Mouse (Mus musculus): ENCODE results near the gene Tgm5. TPM values are rescaled to one million over a fixed set of nuclear protein-coding genes. Genes with fewer than 3 reads are reported as not detected.
A peak's percentile ranks its signal among the peaks of the same experiment; 100 is the strongest.
"Not testable (repeated sequence)": the region's sequence is repeated elsewhere in the genome, so short reads cannot be mapped to it uniquely, and the experiment has no call there.

Tgm5 gene
- polyA plus RNA-seq (2015; fragmentation: Nextera tagmentation; extraction: Ambion mirVana) = 0.07 TPM in 1 of 2 replicates, not detected in the other

DNA sequence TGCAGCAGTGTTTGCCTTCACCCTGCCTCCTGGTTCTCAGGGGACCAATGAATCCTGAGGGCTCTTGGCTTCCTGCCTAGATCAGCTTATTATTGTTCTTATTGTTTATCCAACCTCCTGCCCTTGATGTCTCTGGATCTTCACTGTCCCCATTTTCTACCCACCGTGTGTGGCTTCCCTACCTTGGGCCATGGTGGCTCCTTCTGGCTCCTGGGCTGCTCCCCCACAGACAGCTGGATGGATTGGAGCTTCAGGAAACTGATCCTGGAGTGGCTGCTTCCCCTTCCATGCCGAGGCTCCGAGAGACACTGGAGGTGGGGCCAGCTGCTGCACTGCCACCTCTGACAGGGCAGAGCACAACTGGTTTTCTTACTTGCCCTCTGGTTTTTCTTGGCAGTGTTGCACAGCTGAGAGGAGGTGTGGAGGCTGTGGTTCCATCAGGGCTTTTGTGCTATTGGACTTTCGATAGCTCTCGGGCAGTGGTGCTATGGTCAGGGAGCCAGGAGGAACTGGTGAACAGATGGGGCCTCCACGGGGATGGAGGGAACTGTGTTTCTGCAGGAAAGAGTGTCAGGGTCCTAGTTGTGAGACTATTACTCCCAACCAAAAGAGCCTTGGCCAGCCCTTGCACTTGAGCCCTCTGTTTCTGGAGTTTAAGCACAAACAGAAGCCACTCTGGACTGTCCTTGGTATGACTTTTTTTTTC is at the start of gene Tgm5:
Gene Tgm5, minus strand, starts transcription at position 362 of the 706 bp plus-strand sequence.
- Histone ChIP-seq H3K27me3 (no peaks in the 10 kb centered on the region), H3K36me3 (no peaks in the 10 kb centered on the region), H3K9ac (no peak within 1 kb of the TSS), H3K27ac (no peak within 1 kb of the TSS), H3K4me2 (no peak within 1 kb of the TSS), H3K9me3 (no peaks in the 10 kb centered on the region), H3K4me1 (peaks cover 5% of the 10 kb centered on the region; the same call in 1 of the 2 replicates), H3K4me3 (no peak within 1 kb of the TSS)
- no peak for ATAC-seq (ENCODE audit: borderline replicate concordance, extremely low read depth, low FRiP score, low TSS enrichment)
- 25% methylated on average over 6 of the region's 6 CpGs for WGBS

GRCm38 (mm10) chr2:121132822-121133221 is 47.2 kb upstream of the Tgm5 start:
- Histone ChIP-seq H3K9ac (no peak overlapping the region), H3K27ac (no peak overlapping the region), H3K36me3 (0 out of 2 replicates have a peak, but pooled peaks cover 4% of the 10 kb centered on the region), H3K4me3 (no peak overlapping the region), H3K4me1 (no peaks in the 10 kb centered on the region), H3K9me3 (no peaks in the 10 kb centered on the region), H3K27me3 (no peaks in the 10 kb centered on the region), H3K4me2 (no peak overlapping the region)
- WGBS = 73% methylated on average over 1 of the region's 1 CpGs
- no peak for ATAC-seq (ENCODE audit: borderline replicate concordance, extremely low read depth, low FRiP score, low TSS enrichment)

GRCm38 (mm10) chr2:121128865-121129620 is 43.4 kb upstream of the Tgm5 start:
- no peaks in the 10 kb centered on the region for H3K27me3 ChIP-seq
- peak overlapping the region; percentile 58; the same call in 1 of the 2 replicates for H3K27ac ChIP-seq
- no peak overlapping the region for H3K4me2 ChIP-seq
- no peaks in the 10 kb centered on the region for H3K4me1 ChIP-seq
- H3K36me3 ChIP-seq = no peaks in the 10 kb centered on the region
- ATAC-seq (ENCODE audit: borderline replicate concordance, extremely low read depth, low FRiP score, low TSS enrichment) = no peak
- 49% methylated on average over 9 of the region's 9 CpGs for WGBS
- no peaks in the 10 kb centered on the region for H3K9me3 ChIP-seq
- H3K4me3 ChIP-seq = no peak overlapping the region
- no peak overlapping the region for H3K9ac ChIP-seq

- H3K27me3 ChIP-seq = no peaks in the 10 kb centered on the region
- WGBS = 72% methylated on average over 1 of the region's 1 CpGs
- no peaks in the 10 kb centered on the region for H3K9me3 ChIP-seq
- H3K27ac ChIP-seq = no peak overlapping the region
- H3K9ac ChIP-seq = no peak overlapping the region
- H3K4me1 ChIP-seq = no peaks in the 10 kb centered on the region
- no peak overlapping the region for H3K4me2 ChIP-seq
- no peak for ATAC-seq (ENCODE audit: borderline replicate concordance, extremely low read depth, low FRiP score, low TSS enrichment)
- no peak overlapping the region for H3K4me3 ChIP-seq
- no peaks in the 10 kb centered on the region for H3K36me3 ChIP-seq
Measured at GRCm38 (mm10) chr2:121127536-121127935, 41.9 kb upstream of the Tgm5 start.

DNA sequence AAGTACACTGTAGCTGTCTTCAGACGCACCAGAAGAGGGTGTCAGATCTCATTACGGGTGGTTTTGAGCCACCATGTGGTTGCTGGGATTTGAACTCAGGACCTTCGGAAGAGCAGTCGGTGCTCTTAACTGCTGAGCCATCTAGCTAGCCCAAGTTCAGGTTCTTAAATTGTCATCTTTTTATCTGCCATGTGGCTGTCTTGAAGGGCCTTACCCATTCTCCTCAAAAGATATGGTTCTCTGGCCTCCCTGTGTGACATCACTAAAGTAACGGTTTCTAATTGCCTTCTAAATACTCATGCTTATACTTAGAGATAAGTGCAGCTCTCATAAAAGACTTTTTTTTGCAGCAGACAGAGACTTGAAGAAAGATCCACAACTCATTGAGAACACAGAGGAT is 40.7 kb upstream of the Tgm5 start:
- H3K4me3 ChIP-seq; ATAC-seq (ENCODE audit: borderline replicate concordance, extremely low read depth, low FRiP score, low TSS enrichment); H3K27me3 ChIP-seq; H3K27ac ChIP-seq; H3K4me2 ChIP-seq; H3K9me3 ChIP-seq; H3K9ac ChIP-seq; H3K36me3 ChIP-seq; H3K4me1 ChIP-seq: not testable (repeated sequence)
- WGBS = 88% methylated on average over 5 of the region's 5 CpGs

DNA sequence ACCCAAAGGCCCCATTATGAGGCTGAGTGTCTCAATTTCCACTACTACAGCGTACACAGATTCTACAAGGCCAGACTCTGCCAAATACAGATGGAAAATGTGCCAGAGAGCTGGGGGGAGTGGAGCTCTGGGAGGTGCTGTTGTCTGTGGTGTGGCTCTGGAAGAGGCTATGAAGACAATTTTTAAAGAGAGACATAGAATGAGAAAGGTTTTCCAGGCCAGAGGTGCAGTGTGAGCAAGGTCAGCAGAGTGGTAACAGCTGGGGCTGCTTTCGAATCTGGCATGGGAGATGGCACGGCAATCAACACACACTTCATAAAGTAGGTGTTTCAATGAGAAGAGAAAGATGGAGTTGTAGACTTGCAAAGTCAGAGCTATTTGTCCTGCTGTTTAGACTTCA is 33.6 kb upstream of the Tgm5 start:
- 42% methylated on average over 3 of the region's 3 CpGs for WGBS
- no peak overlapping the region for H3K4me3 ChIP-seq
- H3K27ac ChIP-seq = no peak overlapping the region
- ATAC-seq (ENCODE audit: borderline replicate concordance, extremely low read depth, low FRiP score, low TSS enrichment) = peak; percentile 70; the same call in 1 of the 2 replicates
- H3K9ac ChIP-seq = no peak overlapping the region
- H3K4me2 ChIP-seq = no peak overlapping the region
- no peaks in the 10 kb centered on the region for H3K9me3 ChIP-seq
- no peaks in the 10 kb centered on the region for H3K4me1 ChIP-seq
- H3K27me3 ChIP-seq = no peaks in the 10 kb centered on the region
- H3K36me3 ChIP-seq = no peaks in the 10 kb centered on the region

- 95% methylated on average over 2 of the region's 2 CpGs for WGBS
- no peaks in the 10 kb centered on the region for H3K9me3 ChIP-seq
Measured at GRCm38 (mm10) chr2:121115418-121115817, 29.8 kb upstream of the Tgm5 start.

GRCm38 (mm10) chr2:121109695-121110094 is 24.1 kb upstream of the Tgm5 start, which contains the start of gene Tgm7:
Tgm7 (minus strand) TSS chr2:121109795.
- Histone ChIP-seq H3K4me2 (no peak within 1 kb of the TSS), H3K27me3 (no peaks in the 10 kb centered on the region), H3K9me3 (no peaks in the 10 kb centered on the region), H3K4me1 (no peaks in the 10 kb centered on the region), H3K36me3 (no peaks in the 10 kb centered on the region), H3K27ac (no peak within 1 kb of the TSS), H3K4me3 (no peak within 1 kb of the TSS), H3K9ac (no peak within 1 kb of the TSS)
- WGBS = 78% methylated on average over 4 of the region's 4 CpGs
- no peak for ATAC-seq (ENCODE audit: borderline replicate concordance, extremely low read depth, low FRiP score, low TSS enrichment)

More at GRCm38 (mm10) chr2:121115418-121115817, 29.8 kb upstream of the Tgm5 start:
- Histone ChIP-seq H3K4me3 (no peak overlapping the region), H3K27me3 (no peaks in the 10 kb centered on the region), H3K4me2 (no peak overlapping the region), H3K27ac (no peak overlapping the region), H3K9ac (no peak overlapping the region), H3K36me3 (no peaks in the 10 kb centered on the region), H3K4me1 (no peaks in the 10 kb centered on the region)
- no peak for ATAC-seq (ENCODE audit: borderline replicate concordance, extremely low read depth, low FRiP score, low TSS enrichment)

GRCm38 (mm10) chr2:121105940-121106339 is 20.3 kb upstream of the Tgm5 start:
- Histone ChIP-seq H3K9me3 (no peaks in the 10 kb centered on the region), H3K27ac (no peak overlapping the region), H3K9ac (no peak overlapping the region), H3K27me3 (no peaks in the 10 kb centered on the region), H3K4me1 (no peaks in the 10 kb centered on the region), H3K4me3 (no peak overlapping the region), H3K36me3 (no peaks in the 10 kb centered on the region), H3K4me2 (no peak overlapping the region)
- no peak for ATAC-seq (ENCODE audit: borderline replicate concordance, extremely low read depth, low FRiP score, low TSS enrichment)

DNA sequence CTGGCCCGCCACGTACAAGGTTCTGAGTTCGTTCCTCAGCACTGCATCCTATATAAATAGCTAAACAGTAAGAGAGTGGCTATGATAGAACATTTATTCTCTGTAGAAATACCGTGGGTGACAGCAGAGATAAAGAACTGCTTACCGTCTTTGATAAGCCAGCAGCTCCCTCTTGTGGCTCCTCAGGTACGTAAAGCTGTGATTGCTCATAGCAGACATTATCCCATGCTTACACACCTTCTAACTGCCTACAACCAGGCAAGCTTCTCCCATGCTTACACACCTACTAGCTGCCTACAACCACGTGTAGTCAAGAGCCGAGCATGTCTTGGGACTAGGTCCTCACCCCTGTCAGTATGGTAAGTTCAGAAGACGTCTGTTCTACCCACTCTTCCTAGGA is 16.4 kb upstream of the Tgm5 start:
- H3K27me3 ChIP-seq = no peaks in the 10 kb centered on the region
- ATAC-seq (ENCODE audit: borderline replicate concordance, extremely low read depth, low FRiP score, low TSS enrichment) = no peak
- no peak overlapping the region for H3K4me2 ChIP-seq
- H3K4me3 ChIP-seq = no peak overlapping the region
- no peaks in the 10 kb centered on the region for H3K4me1 ChIP-seq
- no peaks in the 10 kb centered on the region for H3K36me3 ChIP-seq
- H3K9me3 ChIP-seq = no peaks in the 10 kb centered on the region
- no peak overlapping the region for H3K9ac ChIP-seq
- H3K27ac ChIP-seq = no peak overlapping the region
- 10% methylated on average over 9 of the region's 9 CpGs for WGBS

- ATAC-seq (ENCODE audit: borderline replicate concordance, extremely low read depth, low FRiP score, low TSS enrichment) = no peak
- 60% methylated on average over 4 of the region's 4 CpGs for WGBS
Measured at GRCm38 (mm10) chr2:121089751-121090150, 4.1 kb upstream of the Tgm5 start.

DNA sequence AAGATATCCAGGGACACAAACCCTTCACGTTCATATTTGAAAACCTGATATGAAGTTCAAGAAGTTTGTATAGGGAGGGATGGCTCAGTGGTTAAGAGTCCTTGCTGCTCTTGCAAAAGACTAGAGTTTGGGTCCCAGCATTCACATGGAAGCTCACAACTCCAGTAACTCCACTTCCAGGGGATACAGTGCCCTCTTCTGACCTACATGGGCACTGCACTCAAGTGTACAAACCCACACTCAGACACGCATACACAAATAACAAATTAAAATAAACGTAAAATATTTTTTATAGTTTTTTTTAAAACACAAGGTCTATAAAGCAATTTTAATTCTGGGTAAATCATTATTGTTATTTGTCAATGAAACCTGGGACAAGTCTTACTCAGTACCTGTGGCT is 2.9 kb upstream of the Tgm5 start:
- Histone ChIP-seq H3K9me3 (no peaks in the 10 kb centered on the region), H3K4me2 (no peak overlapping the region), H3K4me1 (peaks cover 5% of the 10 kb centered on the region; the same call in 1 of the 2 replicates), H3K36me3 (no peaks in the 10 kb centered on the region), H3K27me3 (no peaks in the 10 kb centered on the region), H3K9ac (no peak overlapping the region), H3K4me3 (no peak overlapping the region), H3K27ac (no peak overlapping the region)
- no peak for ATAC-seq (ENCODE audit: borderline replicate concordance, extremely low read depth, low FRiP score, low TSS enrichment)
- 83% methylated on average over 3 of the region's 3 CpGs for WGBS

More at GRCm38 (mm10) chr2:121089751-121090150, 4.1 kb upstream of the Tgm5 start:
- H3K4me2 ChIP-seq = no peak overlapping the region
- H3K36me3 ChIP-seq = no peaks in the 10 kb centered on the region
- no peak overlapping the region for H3K9ac ChIP-seq
- peaks cover 5% of the 10 kb centered on the region; the same call in 1 of the 2 replicates for H3K4me1 ChIP-seq
- H3K9me3 ChIP-seq = no peaks in the 10 kb centered on the region
- no peak overlapping the region for H3K27ac ChIP-seq
- no peak overlapping the region for H3K4me3 ChIP-seq
- H3K27me3 ChIP-seq = no peaks in the 10 kb centered on the region

Data from lung, embryonic 15.5 days (tissue).